Mouse (Mus musculus): Measurements from ENCODE around the gene Olfr873. TPM values are rescaled to one million over a fixed set of nuclear protein-coding genes. Genes with fewer than 3 reads are reported as not detected.
"Not testable (repeated sequence)": the region's sequence is repeated elsewhere in the genome, so short reads cannot be mapped to it uniquely, and the experiment has no call there.

Gene Olfr873
- polyA plus RNA-seq (2016; fragmentation: Nextera tagmentation; extraction: Ambion mirVana) = not detected in 2 replicates

DNA sequence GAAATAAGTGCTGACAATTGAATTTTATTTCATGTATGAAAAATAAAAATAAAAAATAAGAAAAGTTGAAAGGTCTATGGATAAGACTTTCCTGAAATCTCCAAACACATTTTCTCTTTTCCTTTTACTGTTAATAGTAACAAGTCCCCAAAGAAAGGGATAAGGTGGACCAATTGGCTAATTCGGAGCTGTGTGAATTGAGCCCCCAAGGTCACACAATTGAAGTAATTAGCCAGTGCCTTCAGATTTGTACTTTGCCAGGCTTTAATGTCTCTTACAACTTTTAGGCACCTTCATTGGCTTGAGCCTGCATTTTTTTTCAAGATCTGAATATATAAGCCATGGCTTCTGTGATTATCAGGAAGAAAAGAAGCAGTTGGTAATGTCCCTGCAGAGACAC, at the start of gene Olfr873:
TSS of gene Olfr873 (plus strand) at position 301 of the 400 bp plus-strand sequence.
- Histone ChIP-seq H3K36me3 (no peaks in the 10 kb centered on the region), H3K4me3 (no peak within 1 kb of the TSS), H3K4me1 (no peaks in the 10 kb centered on the region), H3K27ac (no peak within 1 kb of the TSS), H3K27me3 (no peaks in the 10 kb centered on the region), H3K4me2 (replicated peaks) (no peak within 1 kb of the TSS), H3K9me3 (no peaks in the 10 kb centered on the region), H3K9ac (no peak within 1 kb of the TSS)
- WGBS = 71% methylated on average over 1 of the region's 1 CpGs
- ATAC-seq (ENCODE audit: insufficient number of reproducible peaks, insufficient read depth, low FRiP score, low TSS enrichment) = no peak

DNA sequence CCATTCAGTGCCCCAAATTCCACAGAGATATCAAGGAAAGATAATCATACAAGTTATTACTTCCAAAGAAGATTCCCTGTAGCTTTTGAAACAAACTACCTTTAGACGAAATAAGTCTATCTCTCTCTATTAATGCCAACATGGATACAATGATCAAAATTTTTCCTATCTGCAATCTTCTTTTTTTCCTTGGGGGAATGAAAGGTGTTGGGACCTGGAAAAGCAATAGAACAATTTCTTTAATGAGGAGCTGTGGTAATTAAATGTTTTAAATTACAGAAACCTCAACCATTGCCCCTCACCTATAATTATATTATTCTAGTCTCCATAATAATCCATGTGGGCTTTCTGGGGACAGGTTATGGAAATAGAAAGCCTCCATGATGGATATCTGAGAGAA, 16.3 kb upstream of the Olfr873 start, which contains the start of gene Olfr39:
TSS of gene Olfr39 (plus strand) at position 301 of the 400 bp plus-strand sequence.
- H3K27me3 ChIP-seq = no peaks in the 10 kb centered on the region
- no peaks in the 10 kb centered on the region for H3K4me1 ChIP-seq
- 86% methylated on average over 1 of the region's 1 CpGs for WGBS
- no peak for ATAC-seq (ENCODE audit: insufficient number of reproducible peaks, insufficient read depth, low FRiP score, low TSS enrichment)
- H3K9me3 ChIP-seq = no peaks in the 10 kb centered on the region
- no peak within 1 kb of the TSS for H3K4me2 ChIP-seq (replicated peaks)
- no peak within 1 kb of the TSS for H3K27ac ChIP-seq
- no peaks in the 10 kb centered on the region for H3K36me3 ChIP-seq
- no peak within 1 kb of the TSS for H3K9ac ChIP-seq
- no peak within 1 kb of the TSS for H3K4me3 ChIP-seq

DNA sequence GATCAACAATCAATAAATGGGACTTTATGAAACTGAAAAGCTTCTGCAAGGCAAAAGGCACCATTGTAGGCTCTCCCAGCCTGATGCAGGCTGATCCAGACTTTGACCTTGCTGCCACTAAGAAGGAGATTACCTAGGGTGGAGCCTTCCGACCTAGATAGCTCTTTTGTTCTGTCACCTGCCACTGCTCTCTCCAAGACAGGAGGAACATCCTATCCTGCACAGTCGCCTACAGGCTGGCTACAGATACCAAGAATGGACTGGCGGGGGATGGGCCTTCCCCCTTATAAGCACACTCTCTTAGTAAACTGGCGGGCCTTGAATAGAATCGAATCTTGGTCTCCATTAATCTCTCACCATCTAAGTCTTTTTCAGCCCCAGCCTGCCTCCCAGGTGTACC, 2.8 kb upstream of the Olfr873 start:
- not testable (repeated sequence) for H3K9me3 ChIP-seq; H3K27ac ChIP-seq; H3K9ac ChIP-seq; H3K4me3 ChIP-seq; ATAC-seq (ENCODE audit: insufficient number of reproducible peaks, insufficient read depth, low FRiP score, low TSS enrichment); H3K36me3 ChIP-seq; H3K4me1 ChIP-seq; H3K27me3 ChIP-seq; H3K4me2 ChIP-seq (replicated peaks)
- WGBS = 81% methylated on average over 5 of the region's 5 CpGs

DNA sequence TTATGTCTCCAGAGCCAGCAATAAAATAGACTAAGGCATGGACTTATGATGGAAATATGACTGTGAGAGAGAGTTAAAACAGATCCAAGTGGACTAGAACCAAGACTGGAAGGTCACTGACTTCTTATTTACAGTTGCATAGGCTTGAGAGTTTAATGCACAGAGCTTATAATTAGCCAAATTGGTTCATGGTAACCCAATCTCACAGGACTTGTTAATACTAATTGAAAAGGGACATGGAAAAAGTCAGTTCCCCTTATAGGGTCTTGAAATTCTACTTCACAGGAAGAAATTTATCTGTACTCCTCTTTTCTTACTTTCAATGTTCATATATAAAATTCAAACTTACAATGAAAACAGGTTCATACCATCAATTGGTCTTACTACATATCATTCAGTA, 37.7 kb downstream of the Olfr873 start, which contains the start of gene Olfr18:
TSS of gene Olfr18 (minus strand) at position 101 of the 400 bp plus-strand sequence.
- H3K4me3 ChIP-seq = no peak within 1 kb of the TSS
- H3K9ac ChIP-seq = no peak within 1 kb of the TSS
- no peak for ATAC-seq (ENCODE audit: insufficient number of reproducible peaks, insufficient read depth, low FRiP score, low TSS enrichment)
- no peaks in the 10 kb centered on the region for H3K36me3 ChIP-seq
- no peaks in the 10 kb centered on the region for H3K9me3 ChIP-seq
- H3K27me3 ChIP-seq = no peaks in the 10 kb centered on the region
- H3K4me2 ChIP-seq (replicated peaks) = no peak within 1 kb of the TSS
- H3K4me1 ChIP-seq = no peaks in the 10 kb centered on the region
- H3K27ac ChIP-seq = no peak within 1 kb of the TSS

DNA sequence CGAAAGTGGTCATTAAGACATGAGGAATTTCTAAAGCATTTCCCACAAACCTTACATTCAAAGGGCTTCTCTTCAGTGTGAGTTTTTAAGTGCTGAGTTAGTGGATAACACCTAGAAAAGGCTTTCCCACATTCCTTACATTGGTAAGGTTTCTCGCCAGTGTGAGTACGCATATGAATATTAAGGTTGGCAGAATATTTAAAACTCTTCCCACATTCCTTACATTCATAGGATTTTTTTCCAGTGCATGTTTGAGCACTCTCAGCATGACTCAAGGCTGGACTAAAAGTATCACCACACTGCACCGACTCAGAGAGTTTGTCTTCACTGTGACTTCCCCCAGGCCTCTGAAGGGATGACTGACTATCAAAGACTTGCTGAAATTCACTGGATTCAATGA, 50.2 kb downstream of the Olfr873 start:
- H3K27ac ChIP-seq = no peak overlapping the region
- H3K4me1 ChIP-seq = no peaks in the 10 kb centered on the region
- H3K9ac ChIP-seq = no peak overlapping the region
- no peak overlapping the region for H3K4me3 ChIP-seq
- no peak overlapping the region for H3K4me2 ChIP-seq (replicated peaks)
- no peak for ATAC-seq (ENCODE audit: insufficient number of reproducible peaks, insufficient read depth, low FRiP score, low TSS enrichment)
- 87% methylated on average over 4 of the region's 4 CpGs for WGBS
- H3K36me3 ChIP-seq = peaks cover 28% of the 10 kb centered on the region
- no peaks in the 10 kb centered on the region for H3K27me3 ChIP-seq
- H3K9me3 ChIP-seq = no peaks in the 10 kb centered on the region

Other genes with a start within 250 kb of the Olfr873 start
- gene Olfr867, start 241.0 kb upstream of the Olfr873 start, polyA plus RNA-seq (2016; fragmentation: Nextera tagmentation; extraction: Ambion mirVana) = not detected in 2 replicates
- gene Olfr868, start 199.9 kb upstream of the Olfr873 start, polyA plus RNA-seq (2016; fragmentation: Nextera tagmentation; extraction: Ambion mirVana) = not detected in 2 replicates
- gene Olfr869, start 169.5 kb upstream of the Olfr873 start, polyA plus RNA-seq (2016; fragmentation: Nextera tagmentation; extraction: Ambion mirVana) = not detected in 2 replicates
- gene Olfr870, start 124.5 kb upstream of the Olfr873 start, polyA plus RNA-seq (2016; fragmentation: Nextera tagmentation; extraction: Ambion mirVana) = not detected in 2 replicates
- not detected in 2 replicates for gene Olfr871, start 86.3 kb upstream of the Olfr873 start, polyA plus RNA-seq (2016; fragmentation: Nextera tagmentation; extraction: Ambion mirVana)
- not detected in 2 replicates for gene Olfr872, start 61.4 kb upstream of the Olfr873 start, polyA plus RNA-seq (2016; fragmentation: Nextera tagmentation; extraction: Ambion mirVana)
- gene Olfr39, start 16.2 kb upstream of the Olfr873 start, polyA plus RNA-seq (2016; fragmentation: Nextera tagmentation; extraction: Ambion mirVana) = not detected in 2 replicates
- not detected in 2 replicates for gene Olfr18, start 37.6 kb downstream of the Olfr873 start, polyA plus RNA-seq (2016; fragmentation: Nextera tagmentation; extraction: Ambion mirVana)
- gene Zfp560, start 86.6 kb downstream of the Olfr873 start, polyA plus RNA-seq (2016; fragmentation: Nextera tagmentation; extraction: Ambion mirVana) = 34.2 and 36.7 TPM in 2 replicates
- 28.2 and 33.9 TPM in 2 replicates for gene Zfp26, start 161.6 kb downstream of the Olfr873 start, polyA plus RNA-seq (2016; fragmentation: Nextera tagmentation; extraction: Ambion mirVana)
- gene Zfp426, start 194.2 kb downstream of the Olfr873 start, polyA plus RNA-seq (2016; fragmentation: Nextera tagmentation; extraction: Ambion mirVana) = 24.2 and 24.9 TPM in 2 replicates
- gene Zfp266, start 222.9 kb downstream of the Olfr873 start, polyA plus RNA-seq (2016; fragmentation: Nextera tagmentation; extraction: Ambion mirVana) = 167 and 171 TPM in 2 replicates